Mouse (Mus musculus): Measurements from ENCODE around the gene Ranbp3.

The Ranbp3 gene

DNA sequence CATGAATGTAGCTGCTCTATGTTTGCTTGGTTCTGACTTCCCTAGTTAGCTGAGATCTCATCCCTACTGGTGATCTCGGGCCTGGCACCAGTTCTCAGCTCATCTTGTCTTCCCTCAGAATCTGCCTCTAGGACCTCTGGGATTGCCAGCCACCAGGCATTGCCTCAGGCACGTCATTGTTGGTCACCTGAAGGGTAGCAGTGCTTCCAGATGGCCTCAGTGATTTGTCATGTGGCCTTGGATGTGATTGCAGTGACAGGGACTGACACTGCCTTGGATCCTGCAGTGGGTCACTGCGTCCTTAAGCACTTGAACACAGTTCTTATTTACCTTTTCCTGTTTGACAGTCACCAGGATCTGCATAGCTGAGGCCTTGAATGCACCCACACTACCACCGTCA is 8.7 kb downstream of the Ranbp3 start:
- DNase-seq, result no peak

DNA sequence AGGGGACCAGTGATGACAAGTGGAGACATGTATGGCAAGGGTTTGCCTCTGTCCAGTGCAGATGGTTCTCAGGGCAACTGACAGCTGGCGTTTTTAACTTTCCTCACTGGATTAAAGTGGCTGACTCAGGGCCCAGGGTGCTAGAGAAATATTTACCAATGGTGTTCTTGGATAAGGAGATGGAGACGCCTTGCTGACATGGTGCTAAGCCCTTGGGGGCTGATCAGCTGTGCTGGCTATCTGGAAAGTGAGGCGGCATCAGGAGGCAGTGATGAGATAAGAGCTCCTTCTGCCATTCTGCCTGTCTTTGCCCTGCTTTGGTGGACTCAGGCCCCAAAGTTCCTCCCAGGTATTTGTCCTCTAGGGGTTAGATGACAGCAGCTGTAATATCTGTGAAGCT is 9.8 kb downstream of the Ranbp3 start:
- DNase-seq, result no peak

DNA sequence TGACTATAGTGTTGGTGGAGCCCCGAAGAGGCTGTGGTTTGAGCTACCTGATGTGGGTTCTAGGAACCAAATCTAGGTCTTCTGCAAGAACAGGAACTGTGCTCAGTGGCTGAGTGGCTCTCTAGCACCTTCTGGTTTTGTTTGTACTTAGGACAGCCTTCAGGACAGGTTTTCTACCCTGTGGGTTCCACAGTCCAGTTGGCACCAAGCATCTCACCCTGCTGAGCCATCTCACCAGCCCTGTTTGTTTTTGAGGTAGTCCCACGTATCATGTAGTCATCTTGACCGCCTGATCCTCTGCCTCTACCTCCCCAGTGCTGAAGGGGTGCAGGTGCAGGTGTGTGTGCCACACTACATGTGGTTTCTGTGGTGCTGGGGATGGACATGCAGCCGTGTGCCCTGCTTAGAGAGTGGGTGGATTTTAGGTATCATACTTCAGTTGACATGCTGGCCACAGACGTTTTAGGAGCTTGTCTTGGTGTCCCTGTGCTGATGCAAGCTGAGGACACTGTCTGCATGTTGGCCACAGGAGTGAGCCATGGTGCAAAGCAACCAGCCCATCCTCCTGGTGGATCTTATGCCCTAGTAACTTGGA is 10.5 kb downstream of the Ranbp3 start:
- no peak for DNase-seq

DNA sequence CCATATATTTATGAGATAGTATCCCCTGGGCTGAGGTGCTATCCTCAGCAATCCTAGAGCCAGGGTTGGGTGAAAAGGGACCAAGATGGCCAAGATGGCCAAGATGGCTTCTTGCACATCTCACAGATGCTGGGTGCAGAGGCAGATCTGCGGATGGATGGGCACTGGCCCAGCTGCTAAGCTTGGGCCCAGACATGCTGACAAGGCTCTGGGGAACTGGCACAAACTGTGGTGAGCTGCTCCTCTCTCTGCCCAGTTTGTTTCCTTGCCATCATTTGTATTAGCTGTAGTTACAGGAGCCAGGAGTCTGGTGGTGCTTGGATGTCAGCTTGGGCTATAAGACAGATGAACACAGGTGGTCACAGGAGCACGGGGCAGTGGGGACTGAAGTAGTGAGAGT is 11.6 kb downstream of the Ranbp3 start:
- DNase-seq, result no peak

DNA sequence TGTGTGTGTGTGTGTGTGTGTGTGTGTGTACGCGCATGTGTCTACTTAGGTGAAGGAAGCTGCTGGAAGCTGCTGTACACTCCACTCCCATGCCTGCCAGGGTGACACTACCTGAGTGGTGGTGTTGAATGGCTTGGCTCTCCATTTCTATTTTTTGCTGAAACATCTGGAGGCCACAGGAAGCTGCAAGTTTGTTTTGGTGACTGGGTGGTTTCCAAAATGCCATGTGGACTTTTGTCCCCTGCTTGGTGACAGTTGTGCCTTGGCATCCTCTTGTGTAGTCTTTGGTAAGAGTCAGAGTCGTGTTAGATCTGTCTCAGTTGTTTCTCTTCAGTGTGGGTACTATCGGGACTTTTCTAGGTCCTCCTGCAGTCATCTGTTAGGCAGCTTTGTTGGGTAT is 13.7 kb downstream of the Ranbp3 start:
- no peak for DNase-seq

DNA sequence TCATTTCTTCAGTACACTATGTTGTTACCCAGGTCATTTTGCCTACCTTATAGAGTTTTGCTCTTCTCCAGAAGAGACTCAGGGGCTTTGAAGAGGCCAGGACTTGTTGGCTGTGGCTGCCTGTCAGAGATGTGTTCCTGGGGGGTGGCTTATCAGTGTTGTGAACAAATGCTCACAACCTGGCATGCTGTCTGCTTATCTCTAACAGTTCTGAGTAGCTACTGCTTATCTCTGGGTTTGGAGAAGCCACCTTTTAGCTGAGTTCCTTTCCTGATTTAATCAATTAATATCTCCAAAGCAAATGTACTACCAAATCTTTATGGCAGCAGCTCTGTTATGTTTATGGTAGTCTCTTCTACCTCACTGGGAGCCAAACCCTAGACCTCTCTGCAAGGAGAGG is 15.0 kb downstream of the Ranbp3 start:
- DNase-seq, result no peak

DNA sequence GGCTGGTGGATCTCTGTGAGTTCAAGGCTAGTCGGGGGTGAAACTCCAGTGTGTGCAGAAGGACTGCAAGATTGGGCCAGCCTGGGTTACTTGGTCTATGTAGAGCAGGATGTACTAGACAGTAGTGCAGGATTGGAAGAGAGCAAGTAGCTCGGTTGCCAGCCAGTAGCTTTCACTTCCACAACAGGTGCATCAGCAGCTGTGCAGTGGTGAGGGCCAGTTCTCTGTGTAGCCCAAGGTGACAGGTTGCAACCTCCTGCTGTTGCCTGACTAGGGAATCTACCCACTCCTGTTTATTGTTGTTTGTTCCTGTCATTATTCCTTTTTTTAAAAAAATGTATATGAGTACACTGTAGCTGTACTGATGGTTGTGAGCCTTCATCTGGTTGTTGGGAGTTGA is 15.6 kb downstream of the Ranbp3 start:
- DNase-seq, result no peak

DNA sequence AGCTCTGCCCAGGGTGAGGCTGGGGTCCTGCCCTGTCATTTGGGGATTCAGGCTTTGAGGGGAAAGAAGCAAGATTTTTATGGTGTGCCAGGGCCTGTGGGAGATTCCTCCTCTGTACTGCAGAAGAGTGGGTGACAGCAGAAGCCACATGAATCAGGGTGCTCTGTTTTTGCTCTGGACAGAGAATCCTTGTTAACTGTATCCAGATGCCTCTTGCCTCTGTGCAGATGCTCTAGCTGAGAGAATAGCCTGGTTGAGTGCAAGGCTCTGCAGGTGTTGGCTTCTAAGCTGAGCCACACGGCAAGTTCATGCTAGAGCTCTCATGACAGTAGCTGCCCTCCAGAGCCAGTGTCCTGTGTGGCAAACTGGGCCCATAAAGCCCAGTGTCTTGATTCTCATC is 20.3 kb downstream of the Ranbp3 start:
- DNase-seq, result no peak

DNA sequence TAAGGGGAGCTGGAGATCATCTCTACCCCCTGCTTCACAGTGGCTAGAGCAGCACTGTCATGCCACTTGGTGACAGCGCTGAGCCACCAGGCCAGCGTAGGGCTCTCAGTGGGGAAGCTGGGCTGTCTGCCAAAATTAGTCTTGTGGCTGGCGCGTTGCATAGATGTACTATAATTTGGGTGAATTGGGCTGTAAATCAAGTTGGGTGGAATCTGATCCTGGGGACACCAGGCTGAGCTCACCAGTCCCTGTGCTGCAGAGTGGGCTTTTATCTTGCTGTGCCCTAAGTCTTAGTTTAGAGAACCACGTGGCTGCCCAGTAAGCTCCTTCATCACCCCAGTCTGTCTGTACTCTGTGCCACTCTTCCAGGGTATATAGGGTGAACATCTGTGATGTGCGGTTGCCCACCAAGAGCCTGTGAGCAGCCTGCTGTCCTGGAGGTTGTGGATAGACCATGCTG is 20.8 kb downstream of the Ranbp3 start:
- DNase-seq, result peak; percentile 26

DNA sequence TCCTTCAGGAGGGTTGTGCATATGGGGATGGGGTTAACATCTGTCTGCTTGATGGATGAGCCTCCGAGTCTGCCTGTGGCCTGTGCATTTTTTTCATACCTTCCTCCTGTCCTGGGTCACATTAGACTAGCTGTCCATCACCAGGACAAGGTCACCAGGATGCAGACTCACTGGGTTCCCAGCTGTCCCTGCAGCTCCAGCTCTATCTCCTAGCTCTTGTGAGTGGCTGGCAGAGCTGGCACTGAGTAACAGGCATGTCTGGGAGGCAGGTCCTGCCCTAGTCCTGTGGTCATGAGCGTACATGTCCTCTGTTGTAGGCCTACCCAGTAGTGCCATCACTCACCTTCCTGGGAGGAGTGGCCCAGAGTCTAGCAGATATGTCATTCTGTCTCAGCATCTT is 27.4 kb downstream of the Ranbp3 start:
- no peak for DNase-seq

DNA sequence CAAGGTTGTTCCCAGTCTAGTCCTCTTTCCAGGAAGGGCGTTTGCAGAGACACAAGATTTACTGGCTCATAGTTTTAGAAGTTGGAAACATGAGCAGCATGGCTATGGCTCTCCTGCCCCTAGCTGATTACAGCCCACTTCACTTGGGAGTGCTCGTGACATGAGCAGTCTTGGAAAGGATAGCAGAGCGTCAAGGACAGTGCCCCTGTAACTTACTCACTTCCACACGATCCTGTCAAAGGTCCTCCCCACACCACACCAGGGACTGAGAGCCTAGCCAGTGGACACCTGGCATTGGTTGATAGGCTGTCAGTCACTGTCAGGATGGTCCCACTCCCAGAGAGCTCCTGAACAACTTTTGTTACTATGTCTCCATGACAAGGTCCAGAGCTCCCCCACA is 29.9 kb downstream of the Ranbp3 start:
- DNase-seq, result no peak

DNA sequence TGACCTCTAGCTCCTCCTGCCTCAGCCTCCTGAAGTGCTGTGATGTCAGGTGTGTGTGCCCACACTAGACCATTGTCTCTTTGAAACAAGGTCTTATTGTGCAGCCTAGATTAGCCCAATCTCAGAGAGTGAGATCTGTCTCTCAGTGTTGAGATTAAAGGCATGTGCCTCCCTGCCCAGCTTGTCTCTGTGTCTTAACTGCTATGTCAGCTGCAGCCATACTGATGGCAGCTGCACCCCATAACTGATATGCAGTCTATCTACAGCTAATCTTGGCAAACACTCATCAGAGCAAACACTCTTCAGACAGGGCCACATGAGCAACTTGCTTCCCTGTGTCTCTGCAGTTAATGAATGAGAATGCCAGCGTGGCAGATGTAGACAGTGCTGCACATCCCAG is 33.4 kb downstream of the Ranbp3 start:
- no peak for DNase-seq

DNA sequence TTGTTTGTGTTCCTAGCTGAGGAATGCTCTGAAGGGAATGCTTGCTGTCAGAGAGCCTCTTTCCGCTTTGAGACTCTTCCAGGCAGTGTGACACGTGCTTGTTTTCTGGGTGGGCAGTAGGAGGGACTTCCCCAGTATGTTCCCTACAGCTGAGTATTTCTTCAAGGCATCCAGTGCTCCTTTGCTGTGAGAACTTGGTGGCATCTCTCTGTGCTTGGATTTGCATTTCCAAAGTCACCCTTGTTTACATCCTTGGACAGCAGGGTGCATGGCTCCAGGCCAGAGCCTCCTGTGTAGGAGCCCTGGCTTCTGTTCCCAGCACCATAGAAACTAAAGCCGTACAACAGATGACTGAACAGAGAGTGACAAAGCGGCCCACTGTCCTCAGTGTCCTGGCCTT is 35.6 kb downstream of the Ranbp3 start:
- DNase-seq, result no peak

DNA sequence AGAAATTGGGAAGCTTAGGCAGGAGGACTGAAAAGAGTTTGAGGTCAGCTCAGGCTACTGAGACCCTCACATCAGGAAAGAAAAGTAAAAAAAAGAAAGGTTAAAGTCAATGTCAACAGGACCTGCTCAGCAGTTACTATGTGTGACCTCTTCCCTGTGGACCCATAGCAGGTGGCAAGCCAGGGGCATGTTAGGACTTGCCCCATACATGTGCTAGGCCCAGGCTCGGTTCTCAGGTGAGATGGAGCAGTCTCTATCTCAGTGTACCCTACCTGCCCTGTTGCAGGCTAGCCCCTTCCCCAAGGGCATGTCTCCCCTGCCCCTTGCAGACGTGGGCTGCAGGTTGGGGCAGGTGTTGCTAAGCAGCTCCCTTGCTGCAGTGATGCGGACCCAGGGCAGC is 36.6 kb downstream of the Ranbp3 start:
- DNase-seq, result no peak

DNA sequence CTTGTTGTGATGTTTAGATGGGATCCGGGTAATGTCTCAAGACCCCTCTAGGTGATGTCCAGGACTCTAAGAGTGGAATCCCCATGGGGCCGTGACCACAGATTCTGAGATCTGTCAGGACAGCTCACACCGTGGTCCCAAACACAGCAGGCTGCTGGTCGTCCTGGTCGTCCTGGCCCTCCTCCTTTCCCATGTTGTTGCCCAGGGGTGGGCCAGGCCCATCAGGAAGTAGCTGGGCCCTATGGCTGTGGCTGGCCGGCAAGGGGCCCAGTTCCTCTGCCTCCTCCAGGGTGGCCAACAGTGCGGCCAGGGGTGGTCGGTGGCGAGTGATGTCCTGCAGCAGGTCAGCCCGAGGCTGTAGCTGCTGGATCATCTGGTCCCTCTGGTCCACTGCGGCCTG is 42.3 kb downstream of the Ranbp3 start:
- no peak for DNase-seq

DNA sequence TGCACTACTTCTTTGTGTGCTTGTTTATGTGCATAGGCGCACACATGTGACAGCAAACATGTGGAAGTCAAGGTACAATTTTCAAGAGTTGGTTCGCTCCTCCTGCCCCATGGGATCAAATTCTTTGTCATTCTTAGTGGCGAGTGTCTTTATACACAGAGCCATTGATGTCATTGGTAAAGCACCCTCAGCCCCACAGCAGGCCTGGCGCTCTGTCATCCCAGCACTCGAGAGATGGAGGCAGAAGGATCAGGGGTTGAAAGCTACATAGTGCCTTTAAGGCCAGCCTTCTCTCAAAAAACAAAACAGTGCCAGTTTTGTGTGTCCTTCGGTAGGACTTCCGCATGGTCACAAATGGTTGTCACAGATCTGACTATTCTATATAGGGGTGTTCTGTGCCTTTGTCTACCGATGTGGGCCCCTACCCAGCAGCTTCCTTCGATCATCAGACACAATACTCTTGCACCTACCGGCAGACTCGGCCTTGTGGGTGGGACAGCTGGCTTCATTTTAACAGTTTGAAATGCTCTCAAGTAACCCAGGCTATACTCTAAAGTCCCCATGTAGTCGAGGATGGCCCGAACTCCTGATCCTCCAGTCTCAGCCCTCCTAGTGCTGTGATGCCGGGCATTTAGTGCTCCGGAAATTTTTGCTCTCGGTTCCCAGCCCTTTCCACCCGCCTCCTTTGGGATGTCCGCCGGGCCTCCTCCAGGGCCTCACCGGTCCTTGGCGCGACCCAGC is 43.0 kb downstream of the Ranbp3 start:
- DNase-seq, result no peak

DNA sequence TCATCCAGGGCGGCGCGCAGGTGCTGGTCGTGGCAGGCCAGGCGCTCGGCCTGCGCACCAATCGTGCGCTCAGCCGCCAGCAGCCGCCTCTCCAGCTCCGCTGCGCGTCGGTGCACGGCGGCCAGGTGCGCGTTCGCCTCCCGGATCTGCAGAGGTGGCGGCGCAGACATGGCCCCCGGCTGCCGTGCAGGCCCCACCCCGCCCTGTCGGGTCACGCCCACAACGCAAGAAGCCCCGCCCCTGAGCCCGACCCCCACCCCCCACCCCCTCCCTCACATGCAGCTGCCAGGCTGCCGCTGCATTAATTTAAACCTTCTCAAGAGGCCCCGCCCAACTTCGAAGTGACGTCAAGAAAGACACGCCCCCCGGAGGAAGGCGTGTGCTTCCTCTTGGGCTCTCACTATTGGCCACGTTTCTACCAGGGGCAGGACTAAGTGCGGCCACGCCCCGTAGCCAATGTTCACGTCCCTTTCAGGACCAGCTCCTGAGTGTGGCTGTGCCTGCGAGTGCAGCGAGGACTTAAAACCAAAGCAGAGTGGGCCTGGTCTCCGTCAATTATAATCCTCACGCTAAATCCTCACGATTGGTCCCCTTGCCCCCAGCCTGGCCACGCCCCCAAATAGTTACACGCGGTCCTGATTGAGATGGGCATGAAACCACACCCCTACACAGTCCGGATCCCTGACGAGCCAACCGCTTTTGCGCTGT is 43.7 kb downstream of the Ranbp3 start:
- peak; percentile 95 for DNase-seq

DNA sequence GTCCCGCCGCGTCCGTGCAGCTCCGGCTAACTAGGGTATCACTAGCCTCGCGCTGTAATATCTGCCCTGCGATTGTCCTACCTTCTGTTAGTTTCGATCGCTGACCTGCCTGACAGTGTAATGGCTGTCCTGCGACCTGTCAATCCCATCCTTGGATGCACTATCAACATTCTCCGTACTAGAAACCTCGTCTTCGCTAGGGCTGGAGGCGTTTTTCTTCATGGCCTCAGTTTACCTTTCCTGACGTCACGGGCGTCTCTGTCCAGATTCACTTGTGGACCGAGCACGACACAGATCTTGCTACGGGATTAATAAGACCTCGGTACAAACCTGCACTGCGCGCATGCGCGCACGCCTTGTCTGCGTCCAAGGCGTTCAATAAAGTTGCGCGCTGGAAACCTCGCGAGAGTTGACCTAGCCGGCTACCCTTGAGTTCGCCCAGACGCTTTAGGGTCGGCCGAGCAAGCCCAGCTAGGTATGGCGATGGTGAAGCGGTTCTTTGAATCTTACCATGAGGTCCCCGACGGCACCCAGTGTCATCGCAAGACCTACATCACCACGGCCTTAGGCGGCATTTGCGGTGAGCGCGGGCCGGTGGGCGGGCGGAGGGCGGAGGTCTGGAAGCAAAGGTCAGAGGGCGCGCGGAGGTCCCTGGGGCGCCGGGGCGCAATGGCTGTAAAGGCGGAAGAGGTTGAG is 44.4 kb downstream of the Ranbp3 start, which contains the start of the genes Ndufa11 and Vmac:
Ndufa11 (plus strand) TSS at position 405 of the 696 bp plus-strand sequence.
Vmac (minus strand) TSS at position 660 of the 696 bp plus-strand sequence.
- peak; percentile 89 for DNase-seq

DNA sequence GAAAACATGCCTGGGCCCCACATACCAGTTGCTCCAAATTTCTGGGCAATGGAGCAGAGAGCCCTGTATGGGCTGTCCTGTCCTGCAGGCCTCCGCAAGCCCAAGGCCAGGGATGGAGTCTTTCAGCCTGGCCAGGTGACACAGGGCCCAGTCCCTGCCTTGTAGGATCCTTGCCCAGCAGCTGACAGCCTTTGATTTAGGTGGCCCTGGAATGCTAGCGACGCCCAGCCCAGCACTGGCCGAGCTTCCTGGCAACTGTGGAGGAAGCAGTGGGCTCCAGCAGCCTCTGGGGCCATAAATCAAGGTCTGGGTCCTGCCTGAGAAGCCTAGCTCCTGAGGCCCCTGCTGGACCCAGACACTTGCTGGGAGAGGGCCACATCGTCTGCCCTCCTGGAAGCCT is 49.3 kb downstream of the Ranbp3 start:
- no peak for DNase-seq

DNA sequence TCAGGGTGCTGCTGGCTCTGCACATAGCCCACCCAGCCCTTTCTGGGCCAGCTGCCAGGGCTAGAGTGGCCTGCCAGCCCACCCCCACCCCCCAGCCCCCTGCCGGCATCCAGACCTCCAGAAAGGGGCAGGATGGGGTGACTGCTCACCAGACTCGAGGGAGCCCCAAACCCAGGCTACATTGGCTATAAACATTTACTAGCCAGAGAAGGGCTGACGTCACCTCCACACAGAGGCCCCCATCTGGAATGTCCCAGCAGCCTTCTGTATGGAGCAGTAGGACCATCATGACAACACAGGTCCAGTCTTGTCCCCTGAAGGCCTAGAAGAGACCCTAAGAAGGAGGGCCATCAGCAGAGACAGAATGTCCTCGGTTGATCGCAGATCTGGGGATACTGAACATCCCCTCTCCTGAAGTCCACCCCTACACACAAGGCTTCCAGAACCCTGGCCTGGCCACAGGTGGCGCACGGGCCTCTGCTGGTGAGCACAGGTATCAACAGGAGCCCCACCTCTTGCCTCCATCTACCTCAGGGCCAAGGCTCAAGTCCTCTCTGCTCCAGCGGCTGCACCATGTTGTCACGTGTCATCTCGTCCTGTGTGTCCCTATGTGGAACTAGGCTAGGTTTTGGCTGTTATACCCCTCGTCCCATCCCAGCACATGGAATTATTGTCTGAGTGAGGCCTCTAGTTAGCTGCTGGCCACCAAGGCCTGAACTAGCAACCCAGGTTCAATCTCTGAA is 50.5 kb downstream of the Ranbp3 start:
- no peak for DNase-seq

DNA sequence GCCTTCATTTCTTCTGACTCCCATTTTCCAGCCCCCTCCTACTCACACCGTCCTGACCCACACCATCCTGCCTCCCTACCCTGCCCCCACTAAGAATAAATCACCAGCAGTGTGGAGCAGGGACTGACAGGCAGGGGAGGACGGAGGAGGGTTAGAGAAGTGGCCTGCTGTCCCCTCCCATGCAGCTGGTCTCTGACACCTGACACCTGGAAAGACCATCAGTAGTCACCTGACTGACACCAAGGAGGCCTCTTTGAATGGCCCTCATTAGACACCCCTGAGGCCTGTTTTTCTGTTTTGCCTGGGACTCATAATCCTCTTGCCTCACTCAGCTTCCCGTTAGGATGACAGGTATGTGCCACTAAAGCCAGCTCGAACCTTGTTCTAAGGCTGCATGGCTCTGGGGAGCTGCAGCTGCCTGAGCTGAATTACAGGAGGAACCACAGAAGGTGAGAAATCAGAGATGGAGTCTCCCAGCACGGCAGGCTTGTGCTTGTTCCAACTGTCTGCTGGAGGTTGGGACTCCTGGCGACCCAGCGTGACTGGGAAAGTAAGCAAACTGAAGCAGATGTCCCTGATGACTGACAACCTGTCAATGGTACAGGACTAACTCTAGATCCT is 54.0 kb downstream of the Ranbp3 start:
- DNase-seq, result no peak

DNA sequence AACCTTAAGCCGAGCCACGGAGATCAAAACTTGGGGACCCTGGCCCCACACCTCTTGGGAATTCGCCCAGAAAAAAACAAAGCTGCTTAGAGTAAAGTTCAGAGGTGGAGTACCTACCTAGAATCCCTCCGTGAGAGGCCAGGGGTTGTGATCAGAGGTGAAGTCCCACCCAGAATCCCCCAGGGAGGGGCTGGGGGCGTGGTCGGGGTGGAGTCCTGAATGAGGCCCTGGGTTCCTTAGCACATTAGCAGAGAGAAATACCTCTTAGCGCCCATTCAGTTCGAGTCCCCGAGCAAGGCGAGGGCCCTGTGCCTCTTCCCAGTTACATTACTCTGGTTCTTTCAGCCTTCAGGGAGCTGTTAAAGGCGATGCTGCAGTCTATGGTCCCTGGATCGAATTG is 54.6 kb downstream of the Ranbp3 start:
- no peak for DNase-seq

All from right cerebral cortex, postnatal 25 days (tissue).